Mouse (Mus musculus) liver, adult (tissue): ENCODE data around the gene Trim80.

Experiments
- GATA4 ChIP-seq: IDR thresholded peaks from 2 replicates; pipeline ENCODE4 v1.6.1; 2014; ENCODE audit warnings: mild to moderate bottlenecking, low read length; ENCODE audit not compliant: insufficient replicate concordance

The Trim80 gene

GRCm38 (mm10) chr11:115448075-115448474 lies 7.7 kb downstream of the Trim80 start:
- no peak for TF ChIP-seq GATA4

GRCm38 (mm10) chr11:115448998-115449397 lies 8.7 kb downstream of the Trim80 start:
- no peak for TF ChIP-seq GATA4

GRCm38 (mm10) chr11:115450176-115450575 lies 9.8 kb downstream of the Trim80 start:
- no peak for TF ChIP-seq GATA4

GRCm38 (mm10) chr11:115451781-115452241 lies 11.5 kb downstream of the Trim80 start:
- TF ChIP-seq GATA4: no peak

- no peak for TF ChIP-seq GATA4
Measured at GRCm38 (mm10) chr11:115452281-115452860, 12.0 kb downstream of the Trim80 start.

GRCm38 (mm10) chr11:115453306-115453705 lies 13.0 kb downstream of the Trim80 start:
- TF ChIP-seq GATA4: no peak

GRCm38 (mm10) chr11:115455619-115456018 lies 15.3 kb downstream of the Trim80 start:
- no peak for TF ChIP-seq GATA4

GRCm38 (mm10) chr11:115456182-115456581 lies 15.8 kb downstream of the Trim80 start:
- TF ChIP-seq GATA4: no peak

GRCm38 (mm10) chr11:115457405-115457804 lies 17.1 kb downstream of the Trim80 start:
- peak; percentile 20; the same call in 1 of the 2 replicates for TF ChIP-seq GATA4

GRCm38 (mm10) chr11:115460976-115461375 lies 20.6 kb downstream of the Trim80 start:
- no peak for TF ChIP-seq GATA4

GRCm38 (mm10) chr11:115461846-115462242 lies 21.5 kb downstream of the Trim80 start:
- no peak for TF ChIP-seq GATA4

- no peak for TF ChIP-seq GATA4
Measured at GRCm38 (mm10) chr11:115462243-115462891, 22.0 kb downstream of the Trim80 start, which contains the start of gene Slc16a5. Gene Slc16a5 (plus strand): TSS chr11:115462474.

- TF ChIP-seq GATA4: no peak
Measured at GRCm38 (mm10) chr11:115463397-115463796, 23.1 kb downstream of the Trim80 start.

GRCm38 (mm10) chr11:115464851-115465250 lies 24.5 kb downstream of the Trim80 start:
- TF ChIP-seq GATA4: no peak

- no peak for TF ChIP-seq GATA4
Measured at GRCm38 (mm10) chr11:115467217-115467618, 26.9 kb downstream of the Trim80 start.

- no peak for TF ChIP-seq GATA4
Measured at GRCm38 (mm10) chr11:115472183-115472582, 31.8 kb downstream of the Trim80 start.

GRCm38 (mm10) chr11:115473626-115474275 lies 33.4 kb downstream of the Trim80 start:
- TF ChIP-seq GATA4: peak; percentile 81
